Mouse (Mus musculus): ENCODE measurements around the gene Manbal.

Gene Manbal

DNA sequence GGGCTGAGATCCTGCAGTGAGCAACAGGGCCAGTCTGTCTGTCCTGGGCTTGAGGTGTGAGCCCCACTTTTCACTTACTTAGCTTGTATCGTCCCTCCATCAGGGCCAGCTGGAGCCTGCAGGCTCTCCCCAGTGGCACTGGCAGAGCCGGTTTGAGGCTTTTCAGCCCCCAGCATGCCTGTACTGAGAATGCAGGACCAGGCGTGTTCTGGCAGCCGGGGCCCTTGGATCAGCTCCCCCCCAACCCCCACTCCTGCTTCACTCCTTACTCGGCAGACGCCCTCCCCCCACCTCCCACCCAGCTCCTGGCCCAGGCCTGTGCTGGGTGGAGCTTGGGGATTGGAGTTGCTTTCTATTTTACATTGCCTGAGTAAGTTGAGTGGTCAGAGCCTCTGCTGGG is 67.1 kb downstream of the Manbal start:
- DNase-seq (ENCODE audit: low spot score): no peak

- no peak for DNase-seq (ENCODE audit: low spot score)
These were observed 69.1 kb downstream of the Manbal start for GRCm38 (mm10) chr2:157436496-157436895.

- DNase-seq (ENCODE audit: low spot score): no peak
These were observed 69.7 kb downstream of the Manbal start for GRCm38 (mm10) chr2:157437123-157437522.

- DNase-seq (ENCODE audit: low spot score): no peak
These were observed 74.0 kb downstream of the Manbal start for GRCm38 (mm10) chr2:157441363-157441762.
